Mouse (Mus musculus): Measurements from ENCODE around the gene Pcsk5.
A peak's percentile ranks its signal among the peaks of the same experiment; 100 is the strongest.

The Pcsk5 gene

GRCm38 (mm10) chr19:17566097-17566496, 271.3 kb downstream of the Pcsk5 start:
- no peak for DNase-seq

- no peak for DNase-seq
These were observed 278.7 kb downstream of the Pcsk5 start for GRCm38 (mm10) chr19:17558764-17559163.

- peak; percentile 88 for DNase-seq
These were observed 282.3 kb downstream of the Pcsk5 start for GRCm38 (mm10) chr19:17555159-17555558.

- DNase-seq: no peak
These were observed 282.9 kb downstream of the Pcsk5 start for GRCm38 (mm10) chr19:17554571-17554970.

- no peak for DNase-seq
These were observed 283.9 kb downstream of the Pcsk5 start for GRCm38 (mm10) chr19:17553396-17554100.

- peak; percentile 25 for DNase-seq
These were observed 308.5 kb downstream of the Pcsk5 start for GRCm38 (mm10) chr19:17528746-17529532.

GRCm38 (mm10) chr19:17525558-17525957, 311.9 kb downstream of the Pcsk5 start:
- no peak for DNase-seq

GRCm38 (mm10) chr19:17514456-17514855, 323.0 kb downstream of the Pcsk5 start:
- no peak for DNase-seq

GRCm38 (mm10) chr19:17511283-17511682, 326.1 kb downstream of the Pcsk5 start:
- DNase-seq: peak; percentile 79

GRCm38 (mm10) chr19:17504212-17504611, 333.2 kb downstream of the Pcsk5 start:
- DNase-seq: no peak

- peak; percentile 96 for DNase-seq
These were observed 338.7 kb downstream of the Pcsk5 start for GRCm38 (mm10) chr19:17498586-17499235.

GRCm38 (mm10) chr19:17496131-17496530, 341.3 kb downstream of the Pcsk5 start:
- peak; percentile 52 for DNase-seq

- DNase-seq: peak; percentile 54
These were observed 345.4 kb downstream of the Pcsk5 start for GRCm38 (mm10) chr19:17491822-17492544.

GRCm38 (mm10) chr19:17491322-17491721, 346.1 kb downstream of the Pcsk5 start:
- peak; percentile 70 for DNase-seq

GRCm38 (mm10) chr19:17489866-17490141, 347.6 kb downstream of the Pcsk5 start:
- DNase-seq: no peak

GRCm38 (mm10) chr19:17489041-17489865, 348.2 kb downstream of the Pcsk5 start:
- DNase-seq: peak; percentile 72

GRCm38 (mm10) chr19:17482126-17482790, 355.2 kb downstream of the Pcsk5 start:
- peak; percentile 49 for DNase-seq

GRCm38 (mm10) chr19:17479471-17479870, 358.0 kb downstream of the Pcsk5 start:
- peak; percentile 56 for DNase-seq

- no peak for DNase-seq
These were observed 361.4 kb downstream of the Pcsk5 start for GRCm38 (mm10) chr19:17476021-17476420.

- DNase-seq: peak; percentile 70
These were observed 364.3 kb downstream of the Pcsk5 start for GRCm38 (mm10) chr19:17473138-17473537.

- DNase-seq: peak; percentile 91
These were observed 365.6 kb downstream of the Pcsk5 start for GRCm38 (mm10) chr19:17471861-17472260.

- DNase-seq: no peak
These were observed 366.2 kb downstream of the Pcsk5 start for GRCm38 (mm10) chr19:17471196-17471595.

Measured in heart, adult 11 months (tissue).